Mouse (Mus musculus) layer of hippocampus, adult 9-11 months (tissue): ENCODE measurements at regions not wholly inside any gene's neighbourhood (a gene's known extent, or its start where the extent isn't known, plus 50 kb on each side); places are given as distances from the start of the nearest gene placed in this dataset.

Experiments used
- DNase-seq: peaks from one replicate; pipeline ENCODE4 v3.0.0; 2022

- DNase-seq: no peak
These were observed 174.7 kb upstream of the Ptbp2 start for GRCm38 (mm10) chr3:119958799-119959467.

- DNase-seq: peak; percentile 65
These were observed 173.3 kb upstream of the Ptbp2 start for GRCm38 (mm10) chr3:119957529-119957928.

- no peak for DNase-seq
These were observed 171.7 kb upstream of the Ptbp2 start for GRCm38 (mm10) chr3:119955745-119956615.

- no peak for DNase-seq
These were observed 166.5 kb upstream of the Ptbp2 start for GRCm38 (mm10) chr3:119950721-119951120.

- peak; percentile 36 for DNase-seq
These were observed 165.8 kb upstream of the Ptbp2 start for GRCm38 (mm10) chr3:119950070-119950469.

GRCm38 (mm10) chr3:119949620-119950019, 165.4 kb upstream of the Ptbp2 start:
- peak; percentile 30 for DNase-seq

GRCm38 (mm10) chr3:119949041-119949470, 164.8 kb upstream of the Ptbp2 start:
- DNase-seq: peak; percentile 48

- no peak for DNase-seq
These were observed 162.9 kb upstream of the Ptbp2 start for GRCm38 (mm10) chr3:119947126-119947525.

GRCm38 (mm10) chr3:119944115-119944514, 159.8 kb upstream of the Ptbp2 start:
- DNase-seq: no peak

- DNase-seq: no peak
These were observed 154.8 kb upstream of the Ptbp2 start for GRCm38 (mm10) chr3:119939091-119939490.

GRCm38 (mm10) chr3:119938425-119938824, 154.2 kb upstream of the Ptbp2 start:
- DNase-seq: no peak

- no peak for DNase-seq
These were observed 152.3 kb upstream of the Ptbp2 start for GRCm38 (mm10) chr3:119936526-119936925.

- DNase-seq: peak; percentile 45
These were observed 148.8 kb upstream of the Ptbp2 start for GRCm38 (mm10) chr3:119933049-119933511.

GRCm38 (mm10) chr3:119928281-119928680, 144.0 kb upstream of the Ptbp2 start:
- DNase-seq: no peak

GRCm38 (mm10) chr3:119919501-119920141, 135.4 kb upstream of the Ptbp2 start:
- DNase-seq: no peak

GRCm38 (mm10) chr3:119915984-119916865, 132.0 kb upstream of the Ptbp2 start:
- no peak for DNase-seq

GRCm38 (mm10) chr3:119911532-119911931, 127.3 kb upstream of the Ptbp2 start:
- no peak for DNase-seq

- no peak for DNase-seq
These were observed 120.0 kb upstream of the Ptbp2 start for GRCm38 (mm10) chr3:119904244-119904643.

- DNase-seq: no peak
These were observed 110.9 kb upstream of the Ptbp2 start for GRCm38 (mm10) chr3:119895141-119895540.

- no peak for DNase-seq
These were observed 109.8 kb upstream of the Ptbp2 start for GRCm38 (mm10) chr3:119894035-119894434.

GRCm38 (mm10) chr3:119893165-119893910, 109.1 kb upstream of the Ptbp2 start:
- peak; percentile 10 for DNase-seq
